Mouse (Mus musculus) cortical plate, adult 2 months (tissue): ENCODE data around the gene Gbx2.

Source experiments
- CTCF ChIP-seq: fragments of 200-500 bp; IDR thresholded peaks from 2 replicates; pipeline ENCODE4 v1.5.1; 2011; ENCODE audit warnings: mild to moderate bottlenecking, control low read depth, low read length; ENCODE audit not compliant: insufficient read depth; ENCODE audit errors: extremely low read depth
- POLR2A ChIP-seq: fragments of 200-500 bp; IDR thresholded peaks from 2 replicates; pipeline ENCODE4 v1.6.1; 2011; ENCODE audit warnings: mild to moderate bottlenecking, low read length, control low read depth; ENCODE audit not compliant: insufficient read depth; ENCODE audit errors: extremely low read depth

- no peak for TF ChIP-seq POLR2A
- no peak for TF ChIP-seq CTCF
Measured at GRCm38 (mm10) chr1:89885696-89886095, 45.3 kb downstream of the Gbx2 start.
